Mouse (Mus musculus) embryonic facial prominence, embryonic 11.5 days (tissue): ENCODE measurements around the gene Opa1. TPM values are rescaled to one million over a fixed set of nuclear protein-coding genes. Genes with fewer than 3 reads are reported as not detected.

Experiments
- ATAC-seq: fragments of 200-750 bp; cut with Nextera tagmentation; replicated peaks from 2 replicates; pipeline ENCODE4 v1.8.0; 2017; ENCODE audit warnings: low read depth; ENCODE audit not compliant: insufficient number of reproducible peaks, low FRiP score, low TSS enrichment
- DNase-seq: peaks from one replicate; pipeline ENCODE4 v3.0.0-alpha.2; 2015; ENCODE audit warnings: low spot score
- H3K27ac ChIP-seq: fragments of 300-500 bp; sonication (generic); replicated peaks from 2 replicates; pipeline ENCODE4 v1.5.1; 2014; ENCODE audit warnings: mild to moderate bottlenecking, low read depth, low read length, control low read depth
- H3K27me3 ChIP-seq: fragments of 300-500 bp; sonication (generic); 2 replicates; pipeline ENCODE4 v1.6.1; 2014; ENCODE audit warnings: mild to moderate bottlenecking, low read length, moderate library complexity, mixed read lengths; ENCODE audit not compliant: control insufficient read depth, insufficient read depth
- H3K36me3 ChIP-seq: fragments of 300-500 bp; sonication (generic); replicated peaks from 2 replicates; pipeline ENCODE4 v1.6.1; 2014; ENCODE audit warnings: low read depth, mild to moderate bottlenecking, low read length, moderate library complexity, mixed read lengths; ENCODE audit not compliant: control insufficient read depth, insufficient read depth
- H3K4me1 ChIP-seq: fragments of 300-500 bp; sonication (generic); 2 replicates; pipeline ENCODE4 v1.6.1; 2014; ENCODE audit warnings: low read length, mixed read lengths; ENCODE audit not compliant: control insufficient read depth, insufficient read depth
- H3K4me2 ChIP-seq: fragments of 300-500 bp; sonication (generic); 2 replicates; pipeline ENCODE4 v1.6.1; 2014; ENCODE audit warnings: low read depth, mild to moderate bottlenecking, control low read depth, low read length, moderate library complexity
- H3K4me3 ChIP-seq: fragments of 300-500 bp; sonication (generic); 2 replicates; pipeline ENCODE4 v1.5.1; 2014; ENCODE audit warnings: low read depth, low read length, control low read depth
- H3K9ac ChIP-seq: fragments of 300-500 bp; sonication (generic); replicated peaks from 2 replicates; pipeline ENCODE4 v1.6.1; 2014; ENCODE audit warnings: mild to moderate bottlenecking, control low read depth, low read length
- H3K9me3 ChIP-seq: fragments of 300-500 bp; sonication (generic); replicated peaks from 2 replicates; pipeline ENCODE4 v1.6.1; 2016; ENCODE audit warnings: mild to moderate bottlenecking, low read length, inconsistent platforms, mixed read lengths; ENCODE audit not compliant: control insufficient read depth
- WGBS: fragments of 180-500 bp; shearing (Covaris S2); extraction: QIAGEN DNeasy Blood & Tissue Kit; methylation state at CpG from one replicate; pipeline ENCODE4 v1.1.7; 2014; 5-methylcytosine and 5-hydroxymethylcytosine counted together
- polyA plus RNA-seq: library from polyadenylated mRNA; unstranded; fragments of >200 nt; fragmentation: Nextera tagmentation; extraction: Ambion mirVana; gene quantifications from 2 replicates; pipeline ENCODE4 v1.2.1, GENCODE M21; 2014

The Opa1 gene
- polyA plus RNA-seq, 1 experiment from 2014 or later: 52.0 TPM

DNA sequence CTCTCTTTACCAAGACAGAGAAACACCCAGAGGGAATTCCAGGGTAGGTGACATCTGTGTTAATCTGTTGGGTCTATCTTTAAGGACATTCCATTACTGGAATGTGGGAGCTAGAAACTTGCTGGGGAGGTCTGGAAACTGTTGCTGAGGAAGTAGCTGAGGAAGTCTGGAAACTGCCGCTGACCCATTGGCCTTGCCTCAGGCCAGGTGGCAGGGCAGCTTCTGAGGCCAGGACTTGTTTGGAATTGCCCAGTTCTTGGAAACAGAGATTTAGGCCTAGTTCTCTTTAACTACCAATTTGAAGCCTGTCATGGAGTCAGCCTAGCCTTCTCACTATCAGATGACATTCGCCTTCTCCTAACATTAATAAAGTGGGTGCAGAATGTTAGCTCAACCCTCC is 105.5 kb downstream of the Opa1 start:
- no peak overlapping the region for H3K4me2 ChIP-seq
- ATAC-seq: no peak

DNA sequence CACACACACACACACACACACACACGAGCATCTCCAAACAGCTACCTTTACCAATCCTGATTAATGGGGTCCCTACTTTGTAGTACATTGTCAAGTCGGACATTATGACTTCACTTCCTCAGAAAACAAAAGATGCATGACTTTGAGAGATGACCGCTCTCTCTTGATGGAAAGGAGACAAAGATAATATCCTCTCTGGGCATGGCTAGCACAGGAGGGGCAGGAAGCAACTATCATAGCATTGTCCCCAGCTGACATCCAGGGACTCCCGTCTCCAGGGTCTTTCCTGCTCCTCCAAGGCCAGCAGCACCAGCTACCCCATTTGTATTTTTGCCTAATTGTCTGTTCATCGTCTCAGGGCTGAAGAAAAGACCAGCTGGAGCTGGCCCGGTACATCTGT is 107.0 kb downstream of the Opa1 start:
- H3K27me3 ChIP-seq: no peaks in the 10 kb centered on the region
- no peak overlapping the region for H3K27ac ChIP-seq
- H3K9me3 ChIP-seq: no peaks in the 10 kb centered on the region
- no peak for DNase-seq
- H3K9ac ChIP-seq: no peak overlapping the region
- H3K4me2 ChIP-seq: no peak overlapping the region
- no peaks in the 10 kb centered on the region for H3K4me1 ChIP-seq
- no peak for ATAC-seq
- WGBS: 76% methylated on average over 6 of the region's 6 CpGs
- no peak overlapping the region for H3K4me3 ChIP-seq
- no peaks in the 10 kb centered on the region for H3K36me3 ChIP-seq

More for the DNA sequence above, 105.5 kb downstream of the Opa1 start:
- no peak for DNase-seq
- no peaks in the 10 kb centered on the region for H3K4me1 ChIP-seq
- 83% methylated on average over 2 of the region's 2 CpGs for WGBS
- no peak overlapping the region for H3K4me3 ChIP-seq
- no peaks in the 10 kb centered on the region for H3K36me3 ChIP-seq
- H3K9ac ChIP-seq: no peak overlapping the region
- no peak overlapping the region for H3K27ac ChIP-seq
- H3K9me3 ChIP-seq: no peaks in the 10 kb centered on the region
- H3K27me3 ChIP-seq: no peaks in the 10 kb centered on the region; the same call in 1 of the 2 replicates

DNA sequence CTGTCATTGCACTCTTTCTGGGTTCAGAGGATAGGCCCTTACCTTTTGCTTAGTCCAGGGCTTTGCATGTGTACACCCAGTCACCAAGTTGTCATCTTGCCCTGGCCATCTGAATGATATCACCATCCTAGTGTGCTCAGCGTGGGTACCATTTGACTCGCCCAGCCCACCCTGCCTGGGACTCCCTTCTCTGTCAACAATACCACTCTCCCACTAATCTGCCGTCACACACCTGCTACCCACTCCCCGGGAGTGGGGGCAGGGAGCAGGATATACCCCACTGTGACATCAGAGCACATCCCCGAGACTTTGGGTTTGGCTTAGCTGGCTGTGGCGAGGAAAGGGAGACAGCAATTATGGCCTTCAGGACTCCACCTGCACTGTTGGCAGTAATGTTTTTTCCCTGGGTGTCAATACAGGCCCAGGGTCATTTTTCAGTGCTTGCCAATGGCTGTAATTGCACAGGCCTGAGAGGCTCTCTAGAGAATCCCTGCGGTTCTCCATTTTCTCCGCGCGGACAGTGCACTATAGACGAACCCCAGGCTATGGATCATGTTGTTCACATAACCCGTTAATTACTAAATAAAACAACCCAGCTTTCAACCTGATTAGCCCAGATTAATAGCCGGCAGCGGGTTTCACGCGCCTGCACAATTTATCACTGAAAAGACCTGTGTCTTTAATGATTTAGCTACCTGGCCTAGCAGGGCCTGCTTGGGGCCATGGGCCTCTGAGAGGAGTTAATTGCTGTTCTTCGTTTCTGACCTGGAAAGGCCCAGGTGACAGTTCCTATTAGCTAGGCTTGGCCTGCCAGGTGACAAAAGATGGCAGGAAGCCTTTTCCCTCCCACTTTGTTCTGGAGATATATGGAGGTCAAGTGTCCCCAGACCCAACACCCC is 109.1 kb downstream of the Opa1 start:
- Histone ChIP-seq H3K27me3 (no peaks in the 10 kb centered on the region), H3K4me3 (no peak overlapping the region), H3K36me3 (no peaks in the 10 kb centered on the region), H3K4me2 (no peak overlapping the region), H3K4me1 (no peaks in the 10 kb centered on the region), H3K27ac (no peak overlapping the region), H3K9me3 (no peaks in the 10 kb centered on the region), H3K9ac (no peak overlapping the region)
- ATAC-seq: peak; percentile 51; the same call in 1 of the 2 replicates
- WGBS: 55% methylated on average over 17 of the region's 17 CpGs
- DNase-seq: no peak

DNA sequence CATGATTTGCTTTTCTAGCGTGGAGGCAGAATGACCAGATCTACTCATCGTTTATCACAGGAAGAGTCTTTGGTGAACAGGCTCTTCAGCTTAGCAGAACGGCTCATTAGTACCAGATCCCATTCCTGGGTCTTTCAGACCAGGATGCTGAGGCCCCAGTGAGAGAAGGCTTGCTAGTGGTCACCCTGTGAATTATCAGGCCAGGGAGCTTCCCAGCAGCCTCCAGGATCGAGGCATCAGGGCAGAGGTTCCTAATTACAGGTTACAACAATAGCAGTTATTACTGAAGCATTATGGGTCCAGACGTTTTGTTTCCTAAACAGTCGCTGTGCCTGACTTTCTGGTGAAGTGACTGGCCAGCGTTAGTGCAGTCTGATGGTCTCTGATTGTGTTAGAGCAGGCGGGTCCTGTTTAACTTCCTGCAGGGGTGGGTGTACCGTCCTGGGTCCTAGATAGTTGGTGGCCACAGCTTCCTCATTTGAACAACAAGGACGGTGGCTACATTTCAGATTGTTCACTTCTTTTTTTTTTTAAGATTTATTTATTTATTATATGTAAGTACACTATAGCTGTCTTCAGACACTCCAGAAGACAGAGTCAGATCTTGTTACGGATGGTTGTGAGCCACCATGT is 110.2 kb downstream of the Opa1 start:
- Histone ChIP-seq H3K27me3 (no peaks in the 10 kb centered on the region), H3K9ac (no peak overlapping the region), H3K27ac (no peak overlapping the region), H3K4me1 (no peaks in the 10 kb centered on the region), H3K4me2 (no peak overlapping the region), H3K36me3 (no peaks in the 10 kb centered on the region), H3K4me3 (no peak overlapping the region), H3K9me3 (no peaks in the 10 kb centered on the region)
- no peak for ATAC-seq
- WGBS: 58% methylated on average over 11 of the region's 11 CpGs
- DNase-seq: no peak

DNA sequence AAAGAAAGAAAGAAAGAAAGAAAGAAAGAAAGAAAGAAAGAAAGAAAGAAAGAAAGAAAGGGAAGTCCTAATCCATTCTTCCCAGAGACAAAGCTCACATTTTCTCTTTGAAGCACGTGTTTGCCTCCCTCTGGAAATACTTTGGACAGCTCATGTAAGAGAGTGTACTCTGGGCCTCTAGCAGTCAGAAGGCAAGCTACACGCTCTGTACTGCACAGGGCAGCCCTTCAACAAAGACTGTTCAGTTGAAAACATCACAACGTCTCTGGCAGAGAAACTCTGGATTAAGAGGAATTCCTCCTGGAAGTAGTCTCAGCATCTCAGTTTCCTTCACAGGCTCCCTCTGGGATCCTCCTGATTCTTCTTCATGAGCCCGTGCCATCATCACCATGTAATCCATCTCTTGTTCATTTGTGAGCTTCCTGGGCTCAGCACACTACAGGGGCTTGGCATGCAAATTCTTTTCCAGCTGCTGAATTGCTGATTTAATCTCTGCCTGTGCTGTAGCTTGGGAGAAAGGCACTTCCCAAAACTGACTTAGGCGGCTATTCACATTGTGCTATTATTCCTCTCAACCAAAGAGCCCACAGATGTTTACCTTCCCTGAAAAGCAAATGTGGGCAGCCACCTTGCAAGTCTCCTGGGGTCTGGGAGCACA is 114.0 kb downstream of the Opa1 start:
- Histone ChIP-seq H3K9me3 (no peaks in the 10 kb centered on the region), H3K4me3 (no peak overlapping the region), H3K36me3 (no peaks in the 10 kb centered on the region), H3K4me2 (no peak overlapping the region), H3K27ac (no peak overlapping the region), H3K27me3 (no peaks in the 10 kb centered on the region), H3K4me1 (no peaks in the 10 kb centered on the region), H3K9ac (no peak overlapping the region)
- DNase-seq (no peak), ATAC-seq (no peak)
- WGBS: 24% methylated on average over 5 of the region's 5 CpGs

DNA sequence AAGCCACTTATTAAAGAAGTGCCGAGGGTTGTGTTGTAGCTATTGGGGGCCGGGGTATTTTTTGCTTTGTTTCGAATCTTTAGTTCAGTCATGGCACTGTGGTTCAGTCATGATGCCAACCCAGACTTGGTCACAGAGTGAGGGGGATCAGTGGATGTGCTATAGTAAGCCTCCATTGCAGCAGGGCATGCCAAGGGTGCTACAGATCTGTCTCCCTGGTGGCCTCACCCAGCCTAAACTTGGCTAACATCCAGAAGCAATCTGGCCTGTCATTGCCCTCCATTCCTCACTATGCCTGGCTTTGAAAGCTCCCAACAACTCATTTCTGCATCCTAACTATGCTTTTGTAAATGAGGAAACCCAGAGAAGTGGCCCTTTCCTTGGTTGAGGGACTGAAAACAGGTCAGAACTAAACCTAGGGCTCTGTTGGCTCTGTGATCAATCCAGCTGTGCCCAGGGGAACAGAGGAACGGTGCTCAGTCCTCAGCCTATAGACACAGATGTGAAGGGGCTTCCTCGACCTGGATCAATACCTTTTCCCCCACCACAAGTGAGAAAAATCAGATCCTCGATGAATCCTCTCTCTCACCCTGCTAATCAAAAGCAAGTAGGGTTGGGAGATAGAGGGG is 114.8 kb downstream of the Opa1 start:
- Histone ChIP-seq H3K4me2 (no peak overlapping the region), H3K4me3 (no peak overlapping the region), H3K4me1 (no peaks in the 10 kb centered on the region), H3K9ac (no peak overlapping the region), H3K27ac (no peak overlapping the region), H3K27me3 (no peaks in the 10 kb centered on the region), H3K36me3 (no peaks in the 10 kb centered on the region), H3K9me3 (no peaks in the 10 kb centered on the region)
- no peak for ATAC-seq
- DNase-seq: no peak
- 84% methylated on average over 6 of the region's 6 CpGs for WGBS

DNA sequence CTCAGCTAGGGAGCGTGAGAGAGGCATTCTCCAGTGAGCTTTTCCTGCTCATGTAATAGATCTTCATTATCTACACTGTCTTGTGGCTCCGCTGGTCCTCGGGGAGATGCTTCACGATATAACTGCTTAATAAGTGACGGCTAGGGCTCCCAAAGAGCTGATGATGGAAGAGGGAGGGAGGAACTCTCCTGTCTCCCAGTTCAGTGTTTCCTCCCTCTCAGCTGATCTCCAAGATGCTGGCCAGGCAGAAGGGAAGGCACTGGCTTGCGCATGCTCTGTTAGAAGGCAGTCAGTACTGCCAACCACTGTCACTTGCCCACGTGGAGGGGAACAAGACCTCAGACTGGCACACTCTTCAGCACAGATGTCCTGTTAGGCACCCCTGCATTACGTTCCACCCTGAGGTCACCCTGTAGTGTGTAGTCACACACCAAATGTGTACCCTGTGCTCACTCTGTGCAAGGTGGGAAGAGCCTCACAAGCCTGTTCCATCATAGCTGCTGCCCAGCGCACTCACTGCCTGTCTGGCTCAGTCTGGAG is 115.4 kb downstream of the Opa1 start:
- ATAC-seq (no peak; the same call in 1 of the 2 replicates), DNase-seq (no peak)
- H3K36me3 ChIP-seq: no peaks in the 10 kb centered on the region
- H3K4me3 ChIP-seq: no peak overlapping the region
- no peak overlapping the region for H3K27ac ChIP-seq
- H3K9ac ChIP-seq: no peak overlapping the region
- H3K9me3 ChIP-seq: no peaks in the 10 kb centered on the region
- H3K27me3 ChIP-seq: no peaks in the 10 kb centered on the region
- 81% methylated on average over 9 of the region's 9 CpGs for WGBS
- H3K4me1 ChIP-seq: no peaks in the 10 kb centered on the region
- no peak overlapping the region for H3K4me2 ChIP-seq
